Mouse (Mus musculus) G1E (cell line): ENCODE data around the gene Rsrc2. TPM values are rescaled to one million over a fixed set of nuclear protein-coding genes. Genes with fewer than 3 reads are reported as not detected.

ENCODE experiments used
- ATAC-seq: 2 replicates; pipeline ENCODE4 v1.8.0; 2016; ENCODE audit warnings: mild to moderate bottlenecking; ENCODE audit not compliant: insufficient number of reproducible peaks, poor library complexity, low FRiP score, severe bottlenecking; ENCODE audit errors: extremely low read depth
- DNase-seq: peaks from one replicate; pipeline ENCODE4 v3.0.0; 2012; ENCODE audit warnings: low spot score
- H3K27me3 ChIP-seq: 2 replicates; pipeline ENCODE4 v1.6.1; 2012; ENCODE audit warnings: mild to moderate bottlenecking, low read length, inconsistent platforms; ENCODE audit not compliant: insufficient read depth
- H3K36me3 ChIP-seq: replicated peaks from 2 replicates; pipeline ENCODE3; 2012; ENCODE audit warnings: mild to moderate bottlenecking, inconsistent platforms
- H3K4me1 ChIP-seq: 2 replicates; pipeline ENCODE4 v1.6.1; 2012; ENCODE audit warnings: low read depth, low read length, inconsistent platforms, mixed read lengths; ENCODE audit not compliant: insufficient read depth
- H3K4me3 ChIP-seq: 2 replicates; pipeline ENCODE4 v1.5.1; 2012; ENCODE audit warnings: low read depth, mild to moderate bottlenecking, inconsistent platforms, low read length, moderate library complexity, mixed read lengths
- H3K9me3 ChIP-seq: replicated peaks from 2 replicates; pipeline ENCODE4 v1.6.1; 2012; ENCODE audit warnings: inconsistent platforms
- CTCF ChIP-seq: IDR thresholded peaks from 2 replicates; pipeline ENCODE4 v1.5.1; 2012; ENCODE audit warnings: low read depth, low read length, inconsistent platforms, mixed read lengths
- GATA1 ChIP-seq: IDR thresholded peaks from 2 replicates; pipeline ENCODE4 v1.6.1; 2012; ENCODE audit warnings: borderline replicate concordance, low read length, inconsistent platforms, mixed read lengths
- GATA2 ChIP-seq: IDR thresholded peaks from 2 replicates; pipeline ENCODE4 v1.6.1; 2012; ENCODE audit warnings: low read depth, low read length, inconsistent platforms, borderline replicate concordance
- POLR2AphosphoS5 ChIP-seq: IDR thresholded peaks from 2 replicates; pipeline ENCODE4 v1.6.1; 2012; ENCODE audit warnings: low read depth, low read length, inconsistent platforms; ENCODE audit not compliant: insufficient replicate concordance
- TAL1 ChIP-seq: conservative IDR thresholded peaks from 2 replicates; pipeline ENCODE4 v1.6.1; 2012; ENCODE audit warnings: low read depth, low read length, inconsistent platforms, mixed read lengths
- polyA plus RNA-seq: library from polyadenylated mRNA; stranded (reverse); fragments of >175 nt; gene quantifications from 2 replicates; pipeline ENCODE4 v1.2.3, GENCODE M21; 2012
- total RNA-seq, 2 experiments: library from RNA; stranded (forward) in 1 of 2; stranded (reverse) in 1 of 2; fragments of 200-1000 nt in 1 of 2; fragments of >200 nt in 1 of 2; fragmentation: Nextera tagmentation in 1 of 2; gene quantifications; 2 replicates each; pipeline ENCODE4 v1.2.3; 2014 to 2017

Rsrc2 gene
- total and polyA plus RNA-seq, 3 experiments: 18.3 to 151 (median 148) TPM

GRCm38 (mm10) chr5:123683043-123683376 lies 66.2 kb downstream of the Rsrc2 start:
- ATAC-seq: no peak
- Histone ChIP-seq H3K4me3 (peak overlapping the region; percentile 90), H3K27me3 (peaks cover 6% of the 10 kb centered on the region; the same call in 1 of the 2 replicates), H3K9me3 (no peaks in the 10 kb centered on the region), H3K4me1 (peaks cover 25% of the 10 kb centered on the region), H3K36me3 (peaks cover 8% of the 10 kb centered on the region)
- DNase-seq: peak; percentile 52
- TF ChIP-seq POLR2AphosphoS5 (no peak), CTCF (no peak), TAL1 (no peak)

GRCm38 (mm10) chr5:123682372-123682771 lies 66.8 kb downstream of the Rsrc2 start:
- no peak overlapping the region for H3K4me3 ChIP-seq
- no peak for ATAC-seq
- TF ChIP-seq CTCF (no peak), TAL1 (no peak), POLR2AphosphoS5 (no peak)
- no peaks in the 10 kb centered on the region for H3K9me3 ChIP-seq
- H3K27me3 ChIP-seq: peaks cover 6% of the 10 kb centered on the region; the same call in 1 of the 2 replicates
- peaks cover 9% of the 10 kb centered on the region for H3K36me3 ChIP-seq
- no peak for DNase-seq
- peaks cover 25% of the 10 kb centered on the region for H3K4me1 ChIP-seq

GRCm38 (mm10) chr5:123679546-123680263 lies 69.5 kb downstream of the Rsrc2 start:
- TF ChIP-seq GATA2 (no peak), TAL1 (no peak), GATA1 (no peak), CTCF (no peak), POLR2AphosphoS5 (no peak)
- ATAC-seq: no peak

GRCm38 (mm10) chr5:123679106-123679505 lies 70.1 kb downstream of the Rsrc2 start:
- H3K4me3 ChIP-seq: no peak overlapping the region
- H3K27me3 ChIP-seq: no peaks in the 10 kb centered on the region
- H3K9me3 ChIP-seq: no peaks in the 10 kb centered on the region
- TF ChIP-seq GATA2 (no peak), POLR2AphosphoS5 (no peak), TAL1 (no peak), GATA1 (no peak), CTCF (no peak)
- peaks cover 17% of the 10 kb centered on the region for H3K36me3 ChIP-seq
- peaks cover 16% of the 10 kb centered on the region for H3K4me1 ChIP-seq
- no peak for ATAC-seq
- DNase-seq: no peak

More at GRCm38 (mm10) chr5:123679546-123680263, 69.5 kb downstream of the Rsrc2 start:
- no peaks in the 10 kb centered on the region for H3K9me3 ChIP-seq
- H3K27me3 ChIP-seq: no peaks in the 10 kb centered on the region
- peaks cover 21% of the 10 kb centered on the region for H3K4me1 ChIP-seq
- peaks cover 17% of the 10 kb centered on the region for H3K36me3 ChIP-seq
- H3K4me3 ChIP-seq: no peak overlapping the region
- no peak for DNase-seq

Other genes with a start within 250 kb of the Rsrc2 start
- not detected in 2 replicates for gene B3gnt4, start 239.0 kb downstream of the Rsrc2 start, total RNA-seq (2014; fragmentation: Nextera tagmentation)
- gene B3gnt4, start 239.0 kb downstream of the Rsrc2 start, total RNA-seq (2017): 0.11 and 0.29 TPM in 2 replicates
- not detected in 2 replicates for gene B3gnt4, start 239.0 kb downstream of the Rsrc2 start, polyA plus RNA-seq
- 26.0 and 29.6 TPM in 2 replicates for gene Diablo, start 225.2 kb downstream of the Rsrc2 start, total RNA-seq (2014; fragmentation: Nextera tagmentation)
- 47.6 and 51.3 TPM in 2 replicates for gene Diablo, start 225.2 kb downstream of the Rsrc2 start, total RNA-seq (2017)
- gene Diablo, start 225.2 kb downstream of the Rsrc2 start, polyA plus RNA-seq: 4.0 and 6.3 TPM in 2 replicates
- not detected in 2 replicates for gene Gm49027, start 223.9 kb downstream of the Rsrc2 start, total RNA-seq (2014; fragmentation: Nextera tagmentation)
- 0.17 and 0.71 TPM in 2 replicates for gene Gm49027, start 223.9 kb downstream of the Rsrc2 start, total RNA-seq (2017)
- 0.20 and 0.50 TPM in 2 replicates for gene Gm49027, start 223.9 kb downstream of the Rsrc2 start, polyA plus RNA-seq
- gene Vps33a, start 176.4 kb downstream of the Rsrc2 start, total RNA-seq (2014; fragmentation: Nextera tagmentation): 28.1 and 31.4 TPM in 2 replicates
- gene Vps33a, start 176.4 kb downstream of the Rsrc2 start, total RNA-seq (2017): 36.3 and 37.9 TPM in 2 replicates
- 9.4 and 11.5 TPM in 2 replicates for gene Vps33a, start 176.4 kb downstream of the Rsrc2 start, polyA plus RNA-seq
- gene Clip1, start 64.8 kb downstream of the Rsrc2 start, total RNA-seq (2014; fragmentation: Nextera tagmentation): 59.1 and 75.4 TPM in 2 replicates
- 47.8 and 49.1 TPM in 2 replicates for gene Clip1, start 64.8 kb downstream of the Rsrc2 start, total RNA-seq (2017)
- 12.0 and 12.9 TPM in 2 replicates for gene Clip1, start 64.8 kb downstream of the Rsrc2 start, polyA plus RNA-seq
- gene Zcchc8, start 28.3 kb downstream of the Rsrc2 start, total RNA-seq (2014; fragmentation: Nextera tagmentation): 68.2 and 93.6 TPM in 2 replicates
- gene Zcchc8, start 28.3 kb downstream of the Rsrc2 start, total RNA-seq (2017): 33.3 and 41.4 TPM in 2 replicates
- gene Zcchc8, start 28.3 kb downstream of the Rsrc2 start, polyA plus RNA-seq: 55.2 and 79.4 TPM in 2 replicates
- gene Kntc1, start 302 bp upstream of the Rsrc2 start, total RNA-seq (2014; fragmentation: Nextera tagmentation): 100 and 117 TPM in 2 replicates
- gene Kntc1, start 302 bp upstream of the Rsrc2 start, total RNA-seq (2017): 61.9 and 68.0 TPM in 2 replicates
- 3.2 and 3.8 TPM in 2 replicates for gene Kntc1, start 302 bp upstream of the Rsrc2 start, polyA plus RNA-seq
- gene Hcar2, start 116.1 kb upstream of the Rsrc2 start, total RNA-seq (2014; fragmentation: Nextera tagmentation): not detected in 2 replicates
- gene Hcar2, start 116.1 kb upstream of the Rsrc2 start, total RNA-seq (2017): 0.12 and 0.22 TPM in 2 replicates
- not detected in 2 replicates for gene Hcar2, start 116.1 kb upstream of the Rsrc2 start, polyA plus RNA-seq
- gene Hcar1, start 130.6 kb upstream of the Rsrc2 start, total RNA-seq (2014; fragmentation: Nextera tagmentation): not detected in 2 replicates
- gene Hcar1, start 130.6 kb upstream of the Rsrc2 start, total RNA-seq (2017): 0.06 and 0.22 TPM in 2 replicates
- not detected in 2 replicates for gene Hcar1, start 130.6 kb upstream of the Rsrc2 start, polyA plus RNA-seq
- 54.0 and 97.5 TPM in 2 replicates for gene Denr, start 157.8 kb upstream of the Rsrc2 start, total RNA-seq (2014; fragmentation: Nextera tagmentation)
- 39.7 and 51.7 TPM in 2 replicates for gene Denr, start 157.8 kb upstream of the Rsrc2 start, total RNA-seq (2017)
- gene Denr, start 157.8 kb upstream of the Rsrc2 start, polyA plus RNA-seq: 150 and 207 TPM in 2 replicates
- 1.6 TPM in 1 of 2 replicates, not detected in the other for gene Gm43518, start 178.0 kb upstream of the Rsrc2 start, total RNA-seq (2014; fragmentation: Nextera tagmentation)
- gene Gm43518, start 178.0 kb upstream of the Rsrc2 start, total RNA-seq (2017): 0.27 and 1.5 TPM in 2 replicates
- gene Gm43518, start 178.0 kb upstream of the Rsrc2 start, polyA plus RNA-seq: not detected in 2 replicates
- gene Ccdc62, start 181.3 kb upstream of the Rsrc2 start, total RNA-seq (2014; fragmentation: Nextera tagmentation): 2.8 and 9.4 TPM in 2 replicates
- gene Ccdc62, start 181.3 kb upstream of the Rsrc2 start, total RNA-seq (2017): 3.0 and 3.9 TPM in 2 replicates
- 5.0 and 5.6 TPM in 2 replicates for gene Ccdc62, start 181.3 kb upstream of the Rsrc2 start, polyA plus RNA-seq
- gene Hip1r, start 224.2 kb upstream of the Rsrc2 start, total RNA-seq (2014; fragmentation: Nextera tagmentation): 14.2 and 21.7 TPM in 2 replicates
- gene Hip1r, start 224.2 kb upstream of the Rsrc2 start, total RNA-seq (2017): 5.6 and 7.9 TPM in 2 replicates
- 14.9 and 16.5 TPM in 2 replicates for gene Hip1r, start 224.2 kb upstream of the Rsrc2 start, polyA plus RNA-seq